Mouse (Mus musculus): ENCODE data around the gene Dcp1a.
A peak's percentile ranks its signal among the peaks of the same experiment; 100 is the strongest.

DNA sequence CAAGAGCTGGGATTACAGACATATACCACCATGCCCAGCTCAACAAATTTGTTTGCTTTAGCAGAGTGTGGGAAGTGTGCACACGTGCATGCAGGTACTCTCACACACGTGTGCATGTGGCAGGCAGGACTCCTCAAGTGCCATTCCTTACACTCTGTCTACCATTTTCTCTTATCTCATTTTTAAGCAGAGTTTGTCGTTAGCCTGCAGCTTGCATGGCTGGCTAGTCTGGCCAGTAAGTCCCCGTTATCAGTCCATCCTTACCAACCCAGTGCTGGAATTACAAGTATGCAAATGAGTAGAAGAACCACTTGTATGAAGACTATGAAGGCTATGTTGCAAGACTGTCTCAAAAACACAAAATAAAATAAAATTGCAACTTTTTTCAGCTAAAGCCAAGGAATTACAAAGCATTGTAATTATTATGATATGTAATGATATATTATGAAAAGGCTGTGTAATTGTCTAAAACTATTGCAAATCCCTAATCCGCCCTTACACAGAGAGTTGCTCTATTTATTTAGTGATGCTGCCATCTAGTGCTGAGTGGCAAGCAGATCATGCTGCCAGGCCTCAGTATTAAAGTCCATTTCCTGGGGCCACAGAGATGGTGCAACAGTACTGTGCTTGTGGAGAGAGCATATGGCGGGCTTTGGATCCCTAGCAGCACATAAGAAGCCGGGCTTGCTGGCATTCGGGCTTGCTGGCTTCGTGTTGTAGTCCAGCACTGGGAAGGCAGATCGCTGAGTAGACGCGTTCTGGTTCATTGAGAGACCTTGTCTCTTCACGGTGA is 36.8 kb downstream of the Dcp1a start:
- peak; percentile 74 for TF ChIP-seq CTCF (IDR thresholded peaks at IDR 0.05; ENCODE audit: low read depth)
- TF ChIP-seq EP300 (IDR thresholded peaks at IDR 0.05; ENCODE audit: low read depth), result no peak; the same call in none of the 2 replicates

Data from liver, postnatal 0 days (tissue).